Mouse (Mus musculus) hindbrain, postnatal 0 days (tissue): ENCODE data around the gene Gpr18. TPM values are rescaled to one million over a fixed set of nuclear protein-coding genes. Genes with fewer than 3 reads are reported as not detected.
A peak's percentile ranks its signal among the peaks of the same experiment; 100 is the strongest.
"Not testable (repeated sequence)": the region's sequence is repeated elsewhere in the genome, so short reads cannot be mapped to it uniquely, and the experiment has no call there.

ENCODE experiments used
- ATAC-seq: fragments of 200-750 bp; cut with Nextera tagmentation; 2 replicates; pipeline ENCODE4 v1.8.0; 2017; ENCODE audit warnings: mild to moderate bottlenecking, moderate TSS enrichment, moderate library complexity
- DNase-seq: peaks from one replicate; pipeline ENCODE4 v3.0.0-alpha.2; 2015; ENCODE audit warnings: low spot score
- H3K27ac ChIP-seq: fragments of 300-500 bp; sonication (generic); 2 replicates; pipeline ENCODE4 v1.5.1; 2014; ENCODE audit warnings: mild to moderate bottlenecking
- H3K27me3 ChIP-seq: fragments of 300-500 bp; sonication (generic); 2 replicates; pipeline ENCODE4 v1.6.1; 2014; ENCODE audit warnings: low read length, mixed read lengths; ENCODE audit not compliant: insufficient read depth
- H3K36me3 ChIP-seq: fragments of 300-500 bp; sonication (generic); 2 replicates; pipeline ENCODE4 v1.6.1; 2014; ENCODE audit warnings: low read length, mixed read lengths; ENCODE audit not compliant: insufficient read depth
- H3K4me1 ChIP-seq: fragments of 300-500 bp; sonication (generic); 2 replicates; pipeline ENCODE4 v1.6.1; 2014; ENCODE audit warnings: antibody characterized with exemption, low read length, mixed read lengths; ENCODE audit not compliant: insufficient read depth
- H3K4me2 ChIP-seq: fragments of 300-500 bp; sonication (generic); 2 replicates; pipeline ENCODE4 v1.6.1; 2014; ENCODE audit warnings: low read depth, mild to moderate bottlenecking, low read length, moderate library complexity, mixed read lengths
- H3K4me3 ChIP-seq: fragments of 300-500 bp; sonication (generic); 2 replicates; pipeline ENCODE4 v1.5.1; 2014; ENCODE audit warnings: low read length
- H3K9ac ChIP-seq: fragments of 300-500 bp; sonication (generic); replicated peaks from 2 replicates; pipeline ENCODE4 v1.6.1; 2014; ENCODE audit warnings: mild to moderate bottlenecking, low read length, moderate library complexity, mixed read lengths
- H3K9me3 ChIP-seq: fragments of 300-500 bp; sonication (generic); 2 replicates; pipeline ENCODE4 v1.6.1; 2016; ENCODE audit warnings: low read length, mixed read lengths
- CTCF ChIP-seq: IDR thresholded peaks from 2 replicates; pipeline ENCODE4 v1.5.1; 2016; ENCODE audit warnings: antibody characterized with exemption, control low read depth, low read depth
- WGBS: fragments of 180-500 bp; shearing (Covaris S2); extraction: QIAGEN DNeasy Blood & Tissue Kit; methylation state at CpG from one replicate; pipeline ENCODE4 v1.1.7; 2014; 5-methylcytosine and 5-hydroxymethylcytosine counted together
- polyA plus RNA-seq: library from polyadenylated mRNA; unstranded; fragments of >200 nt; fragmentation: Nextera tagmentation; extraction: Ambion mirVana; gene quantifications from 2 replicates; pipeline ENCODE4 v1.2.1, GENCODE M21; 2015
- total RNA-seq: library from RNA; depleted of rRNA; stranded (reverse); fragments of >200 nt; gene quantifications from 2 replicates; pipeline ENCODE4 v1.2.3, GENCODE M21; 2014; rRNA removed

Gpr18 gene
- total and polyA plus RNA-seq, 2 experiments from 2014 or later = not detected

GRCm38 (mm10) chr14:121869111-121869510 lies 46.5 kb downstream of the Gpr18 start:
- ATAC-seq (no peak), DNase-seq (no peak)
- Histone ChIP-seq H3K4me1 (no peaks in the 10 kb centered on the region), H3K27ac (no peak overlapping the region), H3K4me3 (no peak overlapping the region), H3K9me3 (no peaks in the 10 kb centered on the region), H3K4me2 (no peak overlapping the region), H3K36me3 (no peaks in the 10 kb centered on the region), H3K27me3 (no peaks in the 10 kb centered on the region), H3K9ac (no peak overlapping the region)
- WGBS = 55% methylated on average over 1 of the region's 1 CpGs
- no peak for TF ChIP-seq CTCF

GRCm38 (mm10) chr14:121866574-121866973 lies 49.0 kb downstream of the Gpr18 start:
- WGBS = 77% methylated on average over 3 of the region's 3 CpGs
- Histone ChIP-seq H3K4me3 (no peak overlapping the region), H3K4me1 (no peaks in the 10 kb centered on the region), H3K36me3 (no peaks in the 10 kb centered on the region), H3K27me3 (no peaks in the 10 kb centered on the region), H3K9me3 (no peaks in the 10 kb centered on the region), H3K9ac (no peak overlapping the region), H3K4me2 (no peak overlapping the region), H3K27ac (no peak overlapping the region)
- DNase-seq = no peak
- TF ChIP-seq CTCF = no peak
- ATAC-seq = no peak

- not testable (repeated sequence) for ATAC-seq, H3K27ac ChIP-seq, H3K4me2 ChIP-seq, H3K4me1 ChIP-seq, H3K9ac ChIP-seq, H3K27me3 ChIP-seq, H3K36me3 ChIP-seq, H3K9me3 ChIP-seq, H3K4me3 ChIP-seq
- peak; percentile 69 for TF ChIP-seq CTCF
- DNase-seq = peak; percentile 82
- WGBS = 11% methylated on average over 2 of the region's 2 CpGs
Observed at GRCm38 (mm10) chr14:121865162-121865561, 50.4 kb downstream of the Gpr18 start.

Other genes with a start within 250 kb of the Gpr18 start
- gene Dock9, start 117.9 kb downstream of the Gpr18 start, total RNA-seq = 46.0 and 51.3 TPM in 2 replicates
- gene Dock9, start 117.9 kb downstream of the Gpr18 start, polyA plus RNA-seq = 11.7 and 12.7 TPM in 2 replicates
- 42.9 and 45.6 TPM in 2 replicates for gene Ubac2, start 37.2 kb downstream of the Gpr18 start, total RNA-seq
- gene Ubac2, start 37.2 kb downstream of the Gpr18 start, polyA plus RNA-seq = 55.4 and 55.8 TPM in 2 replicates
- gene Gpr183, start 49.4 kb upstream of the Gpr18 start, total RNA-seq = 1.3 and 1.5 TPM in 2 replicates
- gene Gpr183, start 49.4 kb upstream of the Gpr18 start, polyA plus RNA-seq = 0.56 and 0.58 TPM in 2 replicates
- gene Timm8a2, start 118.9 kb upstream of the Gpr18 start, total RNA-seq = not detected in 2 replicates
- gene Timm8a2, start 118.9 kb upstream of the Gpr18 start, polyA plus RNA-seq = not detected in 2 replicates
- 81.0 and 85.0 TPM in 2 replicates for gene Tm9sf2, start 191.3 kb upstream of the Gpr18 start, total RNA-seq
- 105 and 112 TPM in 2 replicates for gene Tm9sf2, start 191.3 kb upstream of the Gpr18 start, polyA plus RNA-seq